Mouse (Mus musculus) liver, embryonic 12.5 days (tissue): ENCODE results near the gene Rsph1. TPM values are rescaled to one million over a fixed set of nuclear protein-coding genes. Genes with fewer than 3 reads are reported as not detected.
A peak's percentile ranks its signal among the peaks of the same experiment; 100 is the strongest.

ENCODE experiments used
- ATAC-seq: fragments of 200-750 bp; cut with Nextera tagmentation; 2 replicates; pipeline ENCODE4 v1.8.0; 2017; ENCODE audit warnings: moderate number of reproducible peaks, mild to moderate bottlenecking, moderate library complexity
- H3K27ac ChIP-seq: fragments of 300-500 bp; sonication (generic); 2 replicates; pipeline ENCODE4 v1.5.1; 2016; ENCODE audit warnings: mild to moderate bottlenecking
- H3K27me3 ChIP-seq: fragments of 300-500 bp; sonication (generic); replicated peaks from 2 replicates; pipeline ENCODE4 v1.6.1; 2016; ENCODE audit warnings: mild to moderate bottlenecking, moderate library complexity
- H3K36me3 ChIP-seq: fragments of 300-500 bp; sonication (generic); 2 replicates; pipeline ENCODE4 v1.6.1; 2016; ENCODE audit warnings: mild to moderate bottlenecking, moderate library complexity
- H3K4me1 ChIP-seq: fragments of 300-500 bp; sonication (generic); 2 replicates; pipeline ENCODE4 v1.6.1; 2016
- H3K4me2 ChIP-seq: fragments of 300-500 bp; sonication (generic); 2 replicates; pipeline ENCODE4 v1.6.1; 2016; ENCODE audit warnings: mild to moderate bottlenecking, moderate library complexity
- H3K4me3 ChIP-seq: fragments of 300-500 bp; sonication (generic); 2 replicates; pipeline ENCODE4 v1.5.1; 2016; ENCODE audit warnings: mild to moderate bottlenecking, moderate library complexity
- H3K9ac ChIP-seq: fragments of 300-500 bp; sonication (generic); 2 replicates; pipeline ENCODE4 v1.6.1; 2016; ENCODE audit warnings: mild to moderate bottlenecking, moderate library complexity
- H3K9me3 ChIP-seq: fragments of 300-500 bp; sonication (generic); replicated peaks from 2 replicates; pipeline ENCODE4 v1.6.1; 2016; ENCODE audit warnings: mild to moderate bottlenecking, moderate library complexity
- WGBS: fragments of 180-500 bp; shearing (Covaris S2); methylation state at CpG from one replicate; pipeline ENCODE4 v1.1.7; 2016; ENCODE audit not compliant: insufficient replicate concordance; 5-methylcytosine and 5-hydroxymethylcytosine counted together
- polyA plus RNA-seq: library from polyadenylated mRNA; unstranded; fragments of >200 nt; fragmentation: Nextera tagmentation; extraction: Ambion mirVana; gene quantifications from 2 replicates; pipeline ENCODE4 v1.2.1, GENCODE M21; 2016

Rsph1 gene
- polyA plus RNA-seq, 1 experiment from 2014 or later, result 0.32 TPM

DNA sequence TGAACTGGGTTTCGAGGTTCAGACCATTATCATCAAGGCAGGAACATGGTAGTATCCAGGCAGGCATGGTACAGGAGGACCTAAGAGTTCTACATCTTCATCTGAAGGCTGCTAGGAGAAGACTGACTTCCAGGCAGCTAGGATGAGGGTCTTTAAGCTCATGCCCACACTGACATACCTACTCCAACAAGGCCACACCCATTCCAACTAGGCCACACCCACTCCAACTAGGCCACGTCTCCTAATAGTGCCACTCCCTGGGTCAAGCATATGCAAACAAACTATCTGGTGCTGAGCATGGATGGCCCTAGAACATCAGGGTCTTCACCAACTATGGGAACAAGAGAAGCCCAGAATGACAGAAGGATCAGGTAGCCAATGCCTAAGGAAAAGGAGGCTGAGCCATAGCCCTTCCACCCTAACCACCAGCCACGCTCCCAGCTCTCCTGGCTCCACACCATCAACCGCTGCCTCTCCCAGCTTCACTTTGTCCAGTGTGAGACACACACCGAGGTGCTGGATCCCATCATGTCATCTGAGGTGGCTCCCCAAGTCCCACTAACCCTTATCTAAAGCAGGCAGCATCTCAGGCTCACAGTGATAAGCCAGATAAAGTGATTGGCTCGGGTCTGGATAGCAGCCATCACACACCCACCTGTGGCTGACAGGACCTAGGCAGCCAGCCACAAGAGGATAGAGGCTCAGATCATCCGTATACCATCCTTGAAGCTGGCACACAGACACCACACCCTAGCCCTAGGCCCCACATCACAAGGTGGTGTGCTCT lies 38.8 kb downstream of the Rsph1 start:
- Histone ChIP-seq H3K27ac (no peak overlapping the region), H3K27me3 (no peaks in the 10 kb centered on the region), H3K36me3 (peaks cover 93% of the 10 kb centered on the region), H3K4me1 (peaks cover 10% of the 10 kb centered on the region), H3K4me3 (no peak overlapping the region), H3K9me3 (peaks cover 3% of the 10 kb centered on the region; the same call in 1 of the 2 replicates), H3K9ac (no peak overlapping the region), H3K4me2 (no peak overlapping the region)
- ATAC-seq, result peak; percentile 76
- WGBS, result 54% methylated on average over 7 of the region's 7 CpGs

GRCm38 (mm10) chr17:31235915-31236314 lies 41.3 kb downstream of the Rsph1 start:
- ATAC-seq, result no peak
- no peaks in the 10 kb centered on the region; the same call in 1 of the 2 replicates for H3K9me3 ChIP-seq
- H3K27me3 ChIP-seq, result no peaks in the 10 kb centered on the region
- H3K36me3 ChIP-seq, result peaks cover 91% of the 10 kb centered on the region
- no peak overlapping the region for H3K4me2 ChIP-seq
- WGBS, result 85% methylated on average over 1 of the region's 1 CpGs
- H3K27ac ChIP-seq, result no peak overlapping the region
- H3K4me1 ChIP-seq, result peaks cover 10% of the 10 kb centered on the region
- H3K4me3 ChIP-seq, result no peak overlapping the region
- H3K9ac ChIP-seq, result no peak overlapping the region

DNA sequence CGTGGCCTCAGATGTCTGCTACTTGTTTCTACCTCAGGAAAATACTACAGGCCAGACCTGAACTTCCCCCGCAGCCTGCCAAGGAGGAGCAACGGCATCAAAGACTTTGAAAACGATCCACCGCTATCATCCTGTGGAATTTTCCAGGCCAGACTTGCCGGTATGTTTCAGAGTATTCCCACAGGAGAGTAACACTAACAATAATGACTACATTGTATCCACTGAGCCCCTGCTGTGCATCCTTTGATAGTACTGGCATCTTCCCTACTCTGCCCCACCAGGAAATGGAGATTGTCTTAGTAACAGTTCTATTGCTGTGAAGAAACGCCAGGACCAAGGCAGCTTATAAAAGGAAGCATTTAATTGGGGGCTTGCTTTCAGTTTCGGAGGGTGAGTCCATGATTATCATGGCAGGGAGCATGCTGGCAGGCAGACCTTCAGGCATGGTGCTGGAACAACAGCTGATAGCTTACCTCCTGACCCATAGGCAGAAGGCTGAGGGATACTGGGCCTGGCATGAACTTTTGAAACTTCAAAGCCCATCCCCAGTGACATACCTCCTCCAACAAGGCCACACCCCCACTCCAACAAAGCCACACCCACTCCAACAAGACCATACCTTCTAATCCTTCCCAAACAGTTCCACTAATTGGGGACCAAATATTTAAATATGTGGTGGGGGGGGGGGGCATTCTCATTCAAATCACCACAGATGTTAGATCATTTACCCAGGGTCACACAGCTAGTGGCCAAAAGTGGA lies 44.8 kb downstream of the Rsph1 start:
- H3K9ac ChIP-seq, result no peak overlapping the region
- no peaks in the 10 kb centered on the region for H3K4me1 ChIP-seq
- H3K4me3 ChIP-seq, result no peak overlapping the region
- H3K9me3 ChIP-seq, result no peaks in the 10 kb centered on the region; the same call in 1 of the 2 replicates
- no peak overlapping the region for H3K4me2 ChIP-seq
- 80% methylated on average over 8 of the region's 8 CpGs for WGBS
- H3K27ac ChIP-seq, result no peak overlapping the region
- no peaks in the 10 kb centered on the region for H3K27me3 ChIP-seq
- ATAC-seq, result no peak
- H3K36me3 ChIP-seq, result peaks cover 75% of the 10 kb centered on the region

DNA sequence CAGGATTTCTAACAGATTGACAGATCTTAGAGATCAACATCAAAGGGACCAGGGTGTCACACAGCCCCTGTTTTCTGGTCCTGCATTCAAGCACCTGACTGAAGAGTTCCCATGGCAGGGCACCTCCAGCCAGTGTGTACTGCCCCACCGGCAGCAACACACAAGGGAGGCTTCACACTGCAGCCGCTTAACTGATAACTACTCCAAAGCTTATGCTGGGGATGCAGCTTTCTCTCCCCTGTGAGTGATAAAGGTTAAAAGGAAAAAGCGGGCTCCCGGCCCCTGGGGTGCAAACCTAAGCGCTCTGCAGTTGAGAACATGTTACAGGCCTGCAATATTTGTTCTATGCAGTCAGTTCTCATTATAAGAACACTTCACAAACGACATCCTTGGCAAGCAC lies 45.4 kb downstream of the Rsph1 start:
- Histone ChIP-seq H3K4me2 (no peak overlapping the region), H3K27me3 (no peaks in the 10 kb centered on the region), H3K9ac (no peak overlapping the region), H3K9me3 (no peaks in the 10 kb centered on the region; the same call in 1 of the 2 replicates), H3K27ac (no peak overlapping the region), H3K4me3 (no peak overlapping the region), H3K36me3 (peaks cover 70% of the 10 kb centered on the region), H3K4me1 (no peaks in the 10 kb centered on the region)
- WGBS, result 75% methylated on average over 6 of the region's 6 CpGs
- no peak for ATAC-seq

DNA sequence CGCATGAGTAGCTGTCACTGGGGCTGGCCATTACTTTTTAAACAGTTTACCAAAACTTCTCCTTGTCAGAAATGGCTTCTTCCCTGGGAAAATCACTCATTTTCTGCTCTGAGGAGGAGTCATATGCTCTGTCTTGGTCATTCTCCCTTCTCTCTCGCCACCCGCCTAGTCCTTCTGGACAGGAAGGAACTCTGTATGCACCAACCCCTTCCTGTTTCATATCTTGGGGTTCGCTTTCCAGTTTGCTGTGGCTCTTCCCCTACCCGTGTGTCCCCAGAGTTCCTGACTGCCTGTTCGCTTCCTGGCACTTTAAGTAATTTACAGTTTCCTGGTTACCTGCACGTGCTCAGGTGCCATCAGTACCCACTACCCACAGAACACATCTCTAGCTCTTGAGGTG lies 50.3 kb downstream of the Rsph1 start:
- ATAC-seq, result no peak
- H3K4me1 ChIP-seq, result peaks cover 26% of the 10 kb centered on the region
- no peak overlapping the region for H3K4me2 ChIP-seq
- 58% methylated on average over 7 of the region's 7 CpGs for WGBS
- no peak overlapping the region for H3K4me3 ChIP-seq
- no peaks in the 10 kb centered on the region for H3K27me3 ChIP-seq
- H3K9ac ChIP-seq, result no peak overlapping the region
- peaks cover 46% of the 10 kb centered on the region for H3K36me3 ChIP-seq
- no peaks in the 10 kb centered on the region for H3K9me3 ChIP-seq
- no peak overlapping the region for H3K27ac ChIP-seq

GRCm38 (mm10) chr17:31226368-31226767 lies 50.8 kb downstream of the Rsph1 start:
- Histone ChIP-seq H3K27ac (no peak overlapping the region), H3K36me3 (peaks cover 46% of the 10 kb centered on the region), H3K27me3 (no peaks in the 10 kb centered on the region), H3K4me2 (no peak overlapping the region), H3K4me1 (peaks cover 30% of the 10 kb centered on the region), H3K9ac (no peak overlapping the region), H3K4me3 (no peak overlapping the region), H3K9me3 (no peaks in the 10 kb centered on the region)
- ATAC-seq, result no peak
- WGBS, result 81% methylated on average over 3 of the region's 3 CpGs

DNA sequence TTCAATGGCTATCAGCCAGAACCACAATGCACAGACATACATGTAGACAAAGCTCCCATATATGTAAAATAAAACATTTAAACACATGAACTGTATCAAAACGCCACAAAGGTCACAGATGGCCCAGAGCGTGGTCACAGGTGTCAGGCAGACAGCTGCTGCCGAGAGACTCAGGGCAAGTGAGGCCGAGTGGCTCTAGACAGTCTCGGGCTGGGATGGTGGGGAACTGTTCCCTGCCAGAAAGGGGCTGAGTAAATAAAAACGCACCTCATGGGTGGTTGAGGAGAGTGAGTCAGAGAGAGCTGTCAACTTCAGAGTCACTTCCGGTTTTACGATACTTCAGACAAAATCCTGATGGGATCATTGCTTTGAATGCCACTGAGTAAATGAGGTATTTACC lies 52.6 kb downstream of the Rsph1 start:
- H3K9ac ChIP-seq, result no peak overlapping the region
- no peaks in the 10 kb centered on the region for H3K9me3 ChIP-seq
- H3K27me3 ChIP-seq, result no peaks in the 10 kb centered on the region
- H3K4me2 ChIP-seq, result no peak overlapping the region
- H3K4me3 ChIP-seq, result no peak overlapping the region
- no peak for ATAC-seq
- peaks cover 45% of the 10 kb centered on the region for H3K4me1 ChIP-seq
- H3K36me3 ChIP-seq, result peaks cover 58% of the 10 kb centered on the region
- H3K27ac ChIP-seq, result no peak overlapping the region
- WGBS, result 72% methylated on average over 8 of the region's 8 CpGs

DNA sequence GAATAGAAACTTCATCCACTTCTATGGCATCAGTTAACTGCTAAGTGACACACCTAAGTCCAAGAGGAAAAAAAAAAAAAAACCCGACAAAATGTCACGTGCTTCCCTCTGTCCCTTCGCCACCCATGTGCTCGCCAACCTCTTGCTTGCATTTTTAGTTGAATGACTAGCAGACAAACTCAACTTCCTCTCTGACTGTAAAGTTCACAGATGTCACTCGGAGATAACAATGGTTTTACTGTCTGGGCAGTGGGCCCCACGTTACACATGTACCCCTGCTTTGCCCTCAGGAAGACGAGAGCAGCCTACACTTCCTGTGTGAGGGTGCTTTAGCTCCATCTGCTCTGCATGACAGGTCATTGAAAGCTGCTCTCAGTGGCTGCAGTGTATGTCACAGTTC lies 53.3 kb downstream of the Rsph1 start:
- Histone ChIP-seq H3K36me3 (peaks cover 63% of the 10 kb centered on the region), H3K9ac (no peak overlapping the region), H3K4me1 (peaks cover 46% of the 10 kb centered on the region), H3K4me3 (no peak overlapping the region), H3K27me3 (no peaks in the 10 kb centered on the region), H3K27ac (no peak overlapping the region), H3K4me2 (0 out of 2 replicates have a peak overlapping the region, but pooled peaks have one; percentile 4), H3K9me3 (no peaks in the 10 kb centered on the region)
- ATAC-seq, result peak; percentile 66; the same call in 1 of the 2 replicates
- WGBS, result 35% methylated on average over 7 of the region's 7 CpGs

GRCm38 (mm10) chr17:31222810-31223310 lies 54.3 kb downstream of the Rsph1 start:
- ATAC-seq, result no peak
- Histone ChIP-seq H3K9ac (no peak overlapping the region), H3K4me3 (no peak overlapping the region), H3K27me3 (no peaks in the 10 kb centered on the region), H3K9me3 (no peaks in the 10 kb centered on the region), H3K4me2 (no peak overlapping the region), H3K36me3 (peaks cover 62% of the 10 kb centered on the region), H3K27ac (0 out of 2 replicates have a peak overlapping the region, but pooled peaks have one; percentile 0), H3K4me1 (peaks cover 46% of the 10 kb centered on the region)
- 50% methylated on average over 4 of the region's 4 CpGs for WGBS

GRCm38 (mm10) chr17:31216068-31216955 lies 60.9 kb downstream of the Rsph1 start:
- Histone ChIP-seq H3K9me3 (no peaks in the 10 kb centered on the region), H3K4me3 (no peak overlapping the region), H3K9ac (no peak overlapping the region), H3K27me3 (no peaks in the 10 kb centered on the region), H3K27ac (no peak overlapping the region), H3K36me3 (peaks cover 91% of the 10 kb centered on the region), H3K4me2 (no peak overlapping the region), H3K4me1 (peaks cover 26% of the 10 kb centered on the region)
- WGBS, result 63% methylated on average over 5 of the region's 5 CpGs
- ATAC-seq, result no peak

DNA sequence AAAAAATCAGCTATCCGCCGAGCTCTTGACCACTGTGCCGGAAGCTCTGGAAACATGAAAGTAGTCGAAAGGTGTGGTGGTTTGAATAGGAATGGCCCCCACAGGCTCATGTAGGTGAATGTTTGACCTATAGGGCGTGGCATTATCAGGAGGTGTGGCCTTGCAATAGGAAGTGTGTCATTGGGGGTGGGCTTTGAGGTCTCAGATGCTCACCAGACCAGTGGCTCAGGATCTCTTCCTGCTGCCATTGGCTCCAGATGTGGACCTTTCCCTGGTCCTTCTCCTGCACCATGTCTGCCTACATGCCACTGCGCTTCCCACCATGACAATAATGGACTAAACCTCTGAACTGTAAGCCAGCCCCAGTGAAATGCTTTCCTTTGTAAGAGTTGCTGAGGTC lies 65.3 kb downstream of the Rsph1 start:
- no peak overlapping the region for H3K27ac ChIP-seq
- WGBS, result 87% methylated on average over 6 of the region's 6 CpGs
- H3K27me3 ChIP-seq, result no peaks in the 10 kb centered on the region
- H3K4me1 ChIP-seq, result peaks cover 53% of the 10 kb centered on the region
- no peak for ATAC-seq
- no peak overlapping the region for H3K4me3 ChIP-seq
- H3K4me2 ChIP-seq, result no peak overlapping the region
- H3K9ac ChIP-seq, result no peak overlapping the region
- H3K9me3 ChIP-seq, result no peaks in the 10 kb centered on the region
- H3K36me3 ChIP-seq, result peaks cover 58% of the 10 kb centered on the region
